ENCODE assay signal across 7 mouse cellular contexts in the genomic region with DNA sequence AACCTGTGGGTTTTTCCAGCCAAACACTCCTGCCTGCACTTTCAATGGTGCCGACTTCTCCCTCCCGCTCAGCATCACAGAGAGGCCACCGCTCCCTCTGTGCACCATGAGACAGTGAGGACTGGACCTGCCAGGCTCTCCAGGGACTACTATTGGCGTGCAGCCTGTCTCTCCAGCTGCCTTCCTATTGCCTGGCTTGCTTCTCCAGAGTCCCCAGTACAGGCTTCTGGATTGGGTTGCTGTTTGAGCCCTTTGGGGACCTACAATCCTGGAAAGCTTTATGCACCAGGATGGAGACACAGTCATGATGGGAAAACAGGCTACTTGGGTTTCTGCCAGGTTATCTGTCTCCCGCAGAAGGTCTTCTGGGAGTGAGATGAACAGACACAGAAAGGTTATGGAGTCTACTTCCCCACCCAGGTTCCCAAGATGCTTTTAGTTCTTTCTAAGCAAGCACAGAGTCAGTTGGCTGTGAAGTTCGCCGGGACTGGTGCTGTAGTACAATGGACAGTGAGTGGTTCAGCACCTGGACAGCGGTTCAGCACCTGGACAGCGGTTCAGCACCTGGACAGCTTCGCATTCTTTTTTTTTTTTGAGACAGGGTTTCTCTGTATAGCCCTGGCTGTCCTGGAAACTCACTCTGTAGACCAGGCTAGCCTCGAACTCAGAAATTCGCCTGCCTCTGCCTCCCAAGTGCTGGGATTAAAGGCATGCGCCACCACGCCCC. TPM values are rescaled to one million over a fixed set of nuclear protein-coding genes. Genes with fewer than 3 reads are reported as not detected.
DNase-seq lines count a peak whose midpoint lies in the region; ATAC-seq and TF ChIP-seq lines count a peak whose summit lies in the region.

No protein-coding gene starts in this region.

- no peak overlapping the region for H3K9ac ChIP-seq in intestine, embryonic 15.5 days
- no peak overlapping the region for H3K9ac ChIP-seq in hindbrain, embryonic 14.5 days

- H3K36me3 ChIP-seq in thymus, adult 2 months (ENCODE audit: control insufficient read depth, insufficient read depth, low read length): no peaks in the 10 kb centered on the region
- H3K36me3 ChIP-seq in intestine, embryonic 15.5 days: no peaks in the 10 kb centered on the region
- H3K36me3 ChIP-seq in hindbrain, embryonic 14.5 days (replicated peaks; ENCODE audit: control insufficient read depth, insufficient read depth): no peaks in the 10 kb centered on the region

- DNase-seq in thymus, postnatal 0 days (ENCODE audit: low spot score): peak; percentile 10
- DNase-seq in thymus, adult 2 months: no peak
- DNase-seq in kidney, postnatal 36 days: peak; percentile 38 to 82
- peak; percentile 16 for DNase-seq in thymus, postnatal 25 days
- DNase-seq in hindbrain, embryonic 14.5 days (ENCODE audit: low spot score): no peak

- no peak for TF ChIP-seq POLR2A in thymus, adult 2 months (IDR thresholded peaks at IDR 0.05; ENCODE audit: control insufficient read depth, extremely low read depth, insufficient read depth, low read length, poor library complexity)
- TF ChIP-seq POLR2A in bone marrow, adult 2 months (IDR thresholded peaks at IDR 0.05; ENCODE audit: borderline replicate concordance, control insufficient read depth, low read depth, low read length): no peak

- ATAC-seq in intestine, embryonic 15.5 days: no peak
- ATAC-seq in hindbrain, embryonic 14.5 days (ENCODE audit: low FRiP score): no peak

- H3K27me3 ChIP-seq in thymus, adult 2 months (ENCODE audit: control insufficient read depth, insufficient read depth, low read length): no peaks in the 10 kb centered on the region
- H3K27me3 ChIP-seq in intestine, embryonic 15.5 days (replicated peaks): no peaks in the 10 kb centered on the region
- H3K27me3 ChIP-seq in hindbrain, embryonic 14.5 days (ENCODE audit: control insufficient read depth, insufficient read depth, low read length): no peaks in the 10 kb centered on the region; the same call in 1 of the 2 replicates

- no peak overlapping the region for H3K4me2 ChIP-seq in intestine, embryonic 15.5 days (replicated peaks)
- no peak overlapping the region for H3K4me2 ChIP-seq in hindbrain, embryonic 14.5 days (replicated peaks)

- no peak overlapping the region for H3K4me3 ChIP-seq in thymus, adult 2 months (ENCODE audit: control insufficient read depth, insufficient read depth, low read length)
- no peak overlapping the region for H3K4me3 ChIP-seq in bone marrow, adult 2 months (replicated peaks; ENCODE audit: control insufficient read depth, low read depth, low read length)
- H3K4me3 ChIP-seq in intestine, embryonic 15.5 days (replicated peaks): no peak overlapping the region
- no peak overlapping the region for H3K4me3 ChIP-seq in hindbrain, embryonic 14.5 days (replicated peaks; ENCODE audit: low read length)

- 0 out of 2 replicates have a peak, but pooled peaks cover 2% of the 10 kb centered on the region for H3K4me1 ChIP-seq in thymus, adult 2 months (replicated peaks; ENCODE audit: control insufficient read depth, insufficient read depth, low read length)
- no peaks in the 10 kb centered on the region for H3K4me1 ChIP-seq in bone marrow, adult 2 months (ENCODE audit: control insufficient read depth, insufficient read depth, low read length)
- no peaks in the 10 kb centered on the region for H3K4me1 ChIP-seq in intestine, embryonic 15.5 days (replicated peaks)
- peaks cover 40% of the 10 kb centered on the region for H3K4me1 ChIP-seq in hindbrain, embryonic 14.5 days (replicated peaks; ENCODE audit: control insufficient read depth, insufficient read depth, low read length)

- H3K27ac ChIP-seq in thymus, adult 2 months (ENCODE audit: control insufficient read depth, insufficient read depth, low read length): no peak overlapping the region
- no peak overlapping the region for H3K27ac ChIP-seq in bone marrow, adult 2 months (ENCODE audit: control insufficient read depth, insufficient read depth, low read depth, low read length, poor library complexity)
- no peak overlapping the region for H3K27ac ChIP-seq in intestine, embryonic 15.5 days
- no peak overlapping the region for H3K27ac ChIP-seq in hindbrain, embryonic 14.5 days

- no peak for TF ChIP-seq CTCF in thymus, adult 2 months (IDR thresholded peaks at IDR 0.05; ENCODE audit: borderline replicate concordance, control insufficient read depth, extremely low read depth, insufficient read depth, low read length, poor library complexity)
- peak; percentile 7; the same call in 1 of the 2 replicates for TF ChIP-seq CTCF in bone marrow, adult 2 months (IDR thresholded peaks at IDR 0.05; ENCODE audit: control insufficient read depth, insufficient read depth, low read length)

- H3K9me3 ChIP-seq in intestine, embryonic 15.5 days: no peaks in the 10 kb centered on the region
- H3K9me3 ChIP-seq in hindbrain, embryonic 14.5 days (ENCODE audit: control insufficient read depth, low read length): no peaks in the 10 kb centered on the region

- 43% methylated on average over 14 of the region's 14 CpGs for WGBS in thymus, adult 2 months
- WGBS in bone marrow, adult 2 months: 38% methylated on average over 14 of the region's 14 CpGs
- 34% methylated on average over 14 of the region's 14 CpGs for WGBS in intestine, embryonic 15.5 days
- WGBS in hindbrain, embryonic 14.5 days: 32% methylated on average over 14 of the region's 14 CpGs

RNA-seq across cellular contexts. Expression of a gene that starts 21.5 kb away (rescaled TPM):
- 0.75 and 1.2 TPM in 2 replicates for polyA plus RNA-seq in thymus, postnatal 0 days (2015; fragmentation: Nextera tagmentation; extraction: Ambion mirVana)
- polyA plus RNA-seq in thymus, adult 2 months (2012; rRNA removed): 3.1 and 5.9 TPM in 2 replicates
- 0.79 and 1.4 TPM in 2 replicates for polyA plus RNA-seq in bone marrow, adult 2 months (2011; ENCODE audit: insufficient read depth, insufficient read length, low replicate concordance, missing spikeins)
- 2.3 and 2.4 TPM in 2 replicates for polyA plus RNA-seq in intestine, embryonic 15.5 days (2015; fragmentation: Nextera tagmentation; extraction: Ambion mirVana)
- 15.3 and 16.9 TPM in 2 replicates for polyA plus RNA-seq in hindbrain, embryonic 14.5 days (2014; fragmentation: Nextera tagmentation; extraction: Ambion mirVana)

RNA-seq across cellular contexts. Expression of a gene that starts 50.5 kb away (rescaled TPM):
- polyA plus RNA-seq in thymus, postnatal 0 days (2015; fragmentation: Nextera tagmentation; extraction: Ambion mirVana): 0.81 and 0.96 TPM in 2 replicates
- 3.5 and 4.1 TPM in 2 replicates for polyA plus RNA-seq in thymus, adult 2 months (2012; rRNA removed)
- polyA plus RNA-seq in bone marrow, adult 2 months (2011; ENCODE audit: insufficient read depth, insufficient read length, low replicate concordance, missing spikeins): 34.6 and 96.1 TPM in 2 replicates
- 1.2 TPM in 2 replicates for polyA plus RNA-seq in intestine, embryonic 15.5 days (2015; fragmentation: Nextera tagmentation; extraction: Ambion mirVana)
- 0.70 and 0.83 TPM in 2 replicates for polyA plus RNA-seq in hindbrain, embryonic 14.5 days (2014; fragmentation: Nextera tagmentation; extraction: Ambion mirVana)

Comparison
In these comparisons a context has a peak if more than half of its experiments do, and no peak if none do; other contexts are left out.
1. DNase-seq: peak in thymus, postnatal 0 days (single experiment), kidney, postnatal 36 days (2 of 2) and thymus, postnatal 25 days (single experiment); none in thymus, adult 2 months (single experiment) and hindbrain, embryonic 14.5 days (single experiment).